Mouse (Mus musculus) liver, postnatal 0 days (tissue): ENCODE measurements around the gene Zfp446. TPM values are rescaled to one million over a fixed set of nuclear protein-coding genes. Genes with fewer than 3 reads are reported as not detected.
A peak's percentile ranks its signal among the peaks of the same experiment; 100 is the strongest.

Experiments used
- ATAC-seq: fragments of 200-750 bp; cut with Nextera tagmentation; 2 replicates; pipeline ENCODE4 v1.8.0; 2017; ENCODE audit warnings: mild to moderate bottlenecking, moderate library complexity
- DNase-seq: peaks from one replicate; pipeline ENCODE4 v3.0.0-alpha.2; 2016
- H3K27ac ChIP-seq: fragments of 300-500 bp; sonication (generic); 2 replicates; pipeline ENCODE4 v1.5.1; 2014; ENCODE audit warnings: antibody characterized with exemption, moderate library complexity, mild to moderate bottlenecking, low read depth
- H3K27me3 ChIP-seq: fragments of 300-500 bp; sonication (generic); 2 replicates; pipeline ENCODE4 v1.6.1; 2014; ENCODE audit warnings: low read length, control low read depth, mixed read lengths; ENCODE audit not compliant: insufficient read depth
- H3K36me3 ChIP-seq: fragments of 300-500 bp; sonication (generic); replicated peaks from 2 replicates; pipeline ENCODE4 v1.6.1; 2014; ENCODE audit warnings: mild to moderate bottlenecking, control low read depth, low read length, moderate library complexity, mixed read lengths; ENCODE audit not compliant: insufficient read depth
- H3K4me1 ChIP-seq: fragments of 300-500 bp; sonication (generic); 2 replicates; pipeline ENCODE4 v1.6.1; 2014; ENCODE audit warnings: antibody characterized with exemption, mild to moderate bottlenecking, control low read depth; ENCODE audit not compliant: insufficient read depth
- H3K4me2 ChIP-seq: fragments of 300-500 bp; sonication (generic); 2 replicates; pipeline ENCODE4 v1.6.1; 2014; ENCODE audit warnings: low read depth, mild to moderate bottlenecking, low read length, moderate library complexity, mixed read lengths
- H3K4me3 ChIP-seq: fragments of 300-500 bp; sonication (generic); 2 replicates; pipeline ENCODE4 v1.5.1; 2014; ENCODE audit warnings: low read depth, low read length
- H3K9ac ChIP-seq: fragments of 300-500 bp; sonication (generic); replicated peaks from 2 replicates; pipeline ENCODE4 v1.6.1; 2014; ENCODE audit warnings: mild to moderate bottlenecking, moderate library complexity
- H3K9me3 ChIP-seq: fragments of 300-500 bp; sonication (generic); 2 replicates; pipeline ENCODE4 v1.6.1; 2016; ENCODE audit warnings: mild to moderate bottlenecking, control low read depth, low read length, mixed read lengths
- CTCF ChIP-seq: sonication (generic); IDR thresholded peaks from 2 replicates; pipeline ENCODE4 v1.5.1; 2016; ENCODE audit warnings: antibody characterized with exemption, low read depth
- EP300 ChIP-seq: IDR thresholded peaks from 2 replicates; pipeline ENCODE4 v1.6.1; 2016; ENCODE audit warnings: antibody characterized with exemption, low read depth, mild to moderate bottlenecking
- WGBS: fragments of 180-500 bp; shearing (Covaris S2); extraction: QIAGEN DNeasy Blood & Tissue Kit; methylation state at CpG from one replicate; pipeline ENCODE4 v1.1.7; 2014; ENCODE audit not compliant: insufficient replicate concordance; 5-methylcytosine and 5-hydroxymethylcytosine counted together
- polyA plus RNA-seq: library from polyadenylated mRNA; unstranded; fragments of >200 nt; fragmentation: Nextera tagmentation; extraction: Ambion mirVana; gene quantifications from 2 replicates; pipeline ENCODE4 v1.2.1, GENCODE M21; 2015

Gene Zfp446
- polyA plus RNA-seq, 1 experiment from 2014 or later, result 1.8 TPM

GRCm38 (mm10) chr7:13013671-13014070 lies 36.0 kb downstream of the Zfp446 start:
- Histone ChIP-seq H3K27me3 (no peaks in the 10 kb centered on the region), H3K4me3 (no peak overlapping the region), H3K36me3 (no peaks in the 10 kb centered on the region), H3K27ac (peak overlapping the region; percentile 17; the same call in 1 of the 2 replicates), H3K4me2 (no peak overlapping the region), H3K4me1 (peaks cover 27% of the 10 kb centered on the region), H3K9ac (no peak overlapping the region), H3K9me3 (no peaks in the 10 kb centered on the region)
- DNase-seq (no peak), ATAC-seq (no peak)
- WGBS, result 60% methylated on average over 4 of the region's 4 CpGs
- TF ChIP-seq EP300, result no peak
- no peak for TF ChIP-seq CTCF

GRCm38 (mm10) chr7:13014275-13014839 lies 36.7 kb downstream of the Zfp446 start:
- Histone ChIP-seq H3K36me3 (no peaks in the 10 kb centered on the region), H3K27ac (no peak overlapping the region), H3K27me3 (no peaks in the 10 kb centered on the region), H3K4me2 (no peak overlapping the region), H3K4me1 (peaks cover 23% of the 10 kb centered on the region), H3K9ac (no peak overlapping the region), H3K9me3 (no peaks in the 10 kb centered on the region), H3K4me3 (no peak overlapping the region)
- ATAC-seq (no peak), DNase-seq (no peak)
- WGBS, result 63% methylated on average over 6 of the region's 6 CpGs
- TF ChIP-seq CTCF (no peak), EP300 (no peak)

- Histone ChIP-seq H3K4me3 (no peak overlapping the region), H3K9ac (no peak overlapping the region), H3K36me3 (no peaks in the 10 kb centered on the region), H3K27ac (no peak overlapping the region), H3K27me3 (no peaks in the 10 kb centered on the region), H3K9me3 (no peaks in the 10 kb centered on the region), H3K4me2 (no peak overlapping the region), H3K4me1 (peaks cover 22% of the 10 kb centered on the region)
- ATAC-seq (no peak), DNase-seq (no peak)
- 69% methylated on average over 1 of the region's 1 CpGs for WGBS
- TF ChIP-seq CTCF (no peak), EP300 (no peak)
Observed at GRCm38 (mm10) chr7:13015217-13015616, 37.6 kb downstream of the Zfp446 start.

GRCm38 (mm10) chr7:13022773-13023535 lies 45.3 kb downstream of the Zfp446 start:
- Histone ChIP-seq H3K9me3 (no peaks in the 10 kb centered on the region), H3K4me3 (peak overlapping the region; percentile 70), H3K27ac (peak overlapping the region; percentile 1; the same call in 1 of the 2 replicates), H3K4me1 (peaks cover 30% of the 10 kb centered on the region), H3K9ac (peak overlapping the region; percentile 35), H3K27me3 (no peaks in the 10 kb centered on the region), H3K4me2 (peak overlapping the region; percentile 96), H3K36me3 (peaks cover 19% of the 10 kb centered on the region)
- DNase-seq (peak; percentile 78), ATAC-seq (peak; percentile 2; the same call in 1 of the 2 replicates)
- WGBS, result 4% methylated on average over 31 of the region's 31 CpGs
- no peak for TF ChIP-seq EP300
- TF ChIP-seq CTCF, result no peak

- H3K27ac ChIP-seq, result peak overlapping the region; percentile 99
- 2% methylated on average over 58 of the region's 95 CpGs for WGBS
Observed at GRCm38 (mm10) chr7:13023928-13024731, 46.5 kb downstream of the Zfp446 start.

GRCm38 (mm10) chr7:13024805-13025204 lies 47.2 kb downstream of the Zfp446 start:
- peak overlapping the region; percentile 70 for H3K4me3 ChIP-seq
- ATAC-seq (peak; percentile 52), DNase-seq (peak; percentile 83)
- no peak for TF ChIP-seq EP300
- peak; percentile 48 for TF ChIP-seq CTCF
- peaks cover 37% of the 10 kb centered on the region for H3K36me3 ChIP-seq
- peak overlapping the region; percentile 86 for H3K9ac ChIP-seq
- WGBS, result under 1% methylated on average over 44 of the region's 44 CpGs
- no peaks in the 10 kb centered on the region for H3K27me3 ChIP-seq
- peak overlapping the region; percentile 99 for H3K27ac ChIP-seq
- peaks cover 27% of the 10 kb centered on the region for H3K4me1 ChIP-seq
- peak overlapping the region; percentile 96 for H3K4me2 ChIP-seq
- no peaks in the 10 kb centered on the region for H3K9me3 ChIP-seq

More at GRCm38 (mm10) chr7:13023928-13024731, 46.5 kb downstream of the Zfp446 start:
- ATAC-seq, result peak; percentile 86
- 0 out of 2 replicates have a peak, but pooled peaks have one; percentile 1 for TF ChIP-seq CTCF
- no peak for TF ChIP-seq EP300
- Histone ChIP-seq H3K36me3 (peaks cover 30% of the 10 kb centered on the region), H3K4me3 (peak overlapping the region; percentile 70), H3K9me3 (no peaks in the 10 kb centered on the region), H3K4me1 (peaks cover 27% of the 10 kb centered on the region), H3K27me3 (no peaks in the 10 kb centered on the region), H3K9ac (peak overlapping the region; percentile 86), H3K4me2 (peak overlapping the region; percentile 96)
- peak; percentile 95 for DNase-seq
